Mouse (Mus musculus) MEL (cell line): Measurements from ENCODE around the gene Ncf1. TPM values are rescaled to one million over a fixed set of nuclear protein-coding genes. Genes with fewer than 3 reads are reported as not detected.

Experiments
- DNase-seq: peaks from one replicate; pipeline ENCODE4 v3.0.0; 2011; ENCODE audit warnings: low read depth, low spot score
- H3K27ac ChIP-seq: 2 replicates; pipeline ENCODE4 v1.5.1; 2012; ENCODE audit warnings: low read depth, mild to moderate bottlenecking, control low read depth, low read length, moderate library complexity; ENCODE audit not compliant: control insufficient read depth
- H3K27me3 ChIP-seq, 2 experiments: fragments of 150-350 bp in 1 of 2; sonication (generic) in 1 of 2; 2 replicates each; pipeline ENCODE4 v1.6.1; 2012; ENCODE audit warnings: low read length in 2 of 2, mild to moderate bottlenecking in 2 of 2, improper control_type of control experiment in 1 of 2, moderate library complexity in 1 of 2; ENCODE audit not compliant: insufficient read depth in 2 of 2, control insufficient read depth in 1 of 2
- H3K36me3 ChIP-seq, 2 experiments: 2 replicates each; pipeline ENCODE4 v1.6.1; 2012 to 2014; ENCODE audit warnings: low read length in 2 of 2, improper control_type of control experiment in 1 of 2, inconsistent platforms in 1 of 2, mild to moderate bottlenecking in 1 of 2; ENCODE audit not compliant: insufficient read depth in 2 of 2, control insufficient read depth in 1 of 2
- H3K4me1 ChIP-seq, 2 experiments: fragments of 150-350 bp in 1 of 2; sonication (generic) in 1 of 2; 2 replicates each; pipeline ENCODE4 v1.6.1; 2012; ENCODE audit warnings: low read length in 2 of 2, improper control_type of control experiment in 1 of 2, mild to moderate bottlenecking in 1 of 2; ENCODE audit not compliant: insufficient read depth in 2 of 2, control insufficient read depth in 1 of 2
- H3K4me3 ChIP-seq, 2 experiments: fragments of 150-350 bp in 1 of 2; sonication (generic) in 1 of 2; 2 replicates each; pipeline ENCODE4 v1.5.1; 2012; ENCODE audit warnings: low read depth in 2 of 2, low read length in 2 of 2, mild to moderate bottlenecking in 2 of 2, moderate library complexity in 2 of 2, control low read depth in 1 of 2, improper control_type of control experiment in 1 of 2; ENCODE audit not compliant: control insufficient read depth in 1 of 2, insufficient read depth in 1 of 2
- H3K79me2 ChIP-seq: 2 replicates; pipeline ENCODE4 v1.6.1; 2012; ENCODE audit warnings: mild to moderate bottlenecking, low read length, moderate library complexity; ENCODE audit not compliant: control insufficient read depth, poor library complexity, insufficient read depth
- H3K9ac ChIP-seq: 2 replicates; pipeline ENCODE4 v1.6.1; 2012; ENCODE audit warnings: low read depth, mild to moderate bottlenecking, control low read depth, low read length, moderate library complexity; ENCODE audit not compliant: control insufficient read depth, poor library complexity, severe bottlenecking
- H3K9me3 ChIP-seq: fragments of 150-350 bp; sonication (generic); replicated peaks from 2 replicates; pipeline ENCODE4 v1.6.1; 2012; ENCODE audit warnings: mild to moderate bottlenecking, low read length, improper control_type of control experiment, moderate library complexity; ENCODE audit not compliant: insufficient read depth
- BHLHE40 ChIP-seq: IDR thresholded peaks from 2 replicates; pipeline ENCODE4 v1.6.1; 2012; ENCODE audit warnings: low read depth, mild to moderate bottlenecking, inconsistent platforms, low read length, improper control_type of control experiment, borderline replicate concordance
- CTCF ChIP-seq, 3 experiments: IDR thresholded peaks in 2 of 3; conservative IDR thresholded peaks in 1 of 3; 2 replicates each; pipeline ENCODE4 v1.5.1; 2011 to 2012; ENCODE audit warnings: low read length in 3 of 3, low read depth in 2 of 3, mild to moderate bottlenecking in 2 of 3, improper control_type of control experiment in 1 of 3, inconsistent platforms in 1 of 3, mixed read lengths in 1 of 3, moderate library complexity in 1 of 3; ENCODE audit not compliant: control insufficient read depth in 1 of 3, insufficient read depth in 1 of 3, poor library complexity in 1 of 3, severe bottlenecking in 1 of 3
- ELF1 ChIP-seq: IDR thresholded peaks from 2 replicates; pipeline ENCODE4 v1.6.1; 2014; ENCODE audit warnings: low read depth, mild to moderate bottlenecking, inconsistent platforms, low read length, improper control_type of control experiment, moderate library complexity
- EP300 ChIP-seq, 2 experiments: IDR thresholded peaks; 2 replicates each; pipeline ENCODE4 v1.6.1; 2011; ENCODE audit warnings: improper control_type of control experiment in 2 of 2, low read length in 2 of 2, low read depth in 1 of 2, mild to moderate bottlenecking in 1 of 2
- GABPA ChIP-seq: IDR thresholded peaks from 2 replicates; pipeline ENCODE4 v1.6.1; 2012; ENCODE audit warnings: low read depth, mild to moderate bottlenecking, inconsistent platforms, low read length, improper control_type of control experiment, moderate library complexity
- GATA1 ChIP-seq: IDR thresholded peaks from 2 replicates; pipeline ENCODE4 v1.6.1; 2011; ENCODE audit warnings: low read depth, low read length, improper control_type of control experiment
- HCFC1 ChIP-seq: IDR thresholded peaks from 2 replicates; pipeline ENCODE4 v1.6.1; 2012; ENCODE audit warnings: low read depth, mild to moderate bottlenecking, inconsistent platforms, low read length, improper control_type of control experiment, moderate library complexity
- KAT2A ChIP-seq: conservative IDR thresholded peaks from 2 replicates; pipeline ENCODE4 v1.6.1; 2012; ENCODE audit warnings: low read depth, low read length, improper control_type of control experiment, inconsistent platforms
- MAFK ChIP-seq: IDR thresholded peaks from 2 replicates; pipeline ENCODE4 v1.6.1; 2011; ENCODE audit warnings: low read depth, mild to moderate bottlenecking, low read length, improper control_type of control experiment, borderline replicate concordance
- MAX ChIP-seq: IDR thresholded peaks from 2 replicates; pipeline ENCODE4 v1.6.1; 2011; ENCODE audit warnings: low read length, improper control_type of control experiment
- MAZ ChIP-seq: IDR thresholded peaks from 2 replicates; pipeline ENCODE4 v1.6.1; 2012; ENCODE audit warnings: low read depth, mild to moderate bottlenecking, inconsistent platforms, low read length, improper control_type of control experiment
- MYC ChIP-seq: IDR thresholded peaks from 2 replicates; pipeline ENCODE4 v1.6.1; 2011; ENCODE audit warnings: low read depth, mild to moderate bottlenecking, low read length, improper control_type of control experiment, moderate library complexity
- NRF1 ChIP-seq: IDR thresholded peaks from 2 replicates; pipeline ENCODE4 v1.6.1; 2014; ENCODE audit warnings: low read depth, mild to moderate bottlenecking, inconsistent platforms, low read length, improper control_type of control experiment, moderate library complexity; ENCODE audit not compliant: poor library complexity, insufficient read depth, severe bottlenecking
- POLR2A ChIP-seq, 2 experiments: IDR thresholded peaks; 2 replicates each; pipeline ENCODE4 v1.6.1; 2011 to 2012; ENCODE audit warnings: low read length in 2 of 2, mild to moderate bottlenecking in 2 of 2, control low read depth in 1 of 2, improper control_type of control experiment in 1 of 2, low read depth in 1 of 2, moderate library complexity in 1 of 2; ENCODE audit not compliant: control insufficient read depth in 1 of 2, insufficient read depth in 1 of 2, poor library complexity in 1 of 2
- POLR2AphosphoS5 ChIP-seq: IDR thresholded peaks from 2 replicates; pipeline ENCODE4 v1.6.1; 2012; ENCODE audit warnings: low read depth, borderline replicate concordance, mild to moderate bottlenecking, inconsistent platforms, low read length, moderate library complexity, mixed read lengths
- RCOR1 ChIP-seq: IDR thresholded peaks from 2 replicates; pipeline ENCODE4 v1.6.1; 2012; ENCODE audit warnings: low read depth, mild to moderate bottlenecking, inconsistent platforms, low read length, improper control_type of control experiment
- SIN3A ChIP-seq: IDR thresholded peaks from 2 replicates; pipeline ENCODE4 v1.6.1; 2012; ENCODE audit warnings: low read length, improper control_type of control experiment, inconsistent platforms
- SMC3 ChIP-seq: IDR thresholded peaks from 2 replicates; pipeline ENCODE4 v1.6.1; 2011; ENCODE audit warnings: low read depth, low read length, improper control_type of control experiment
- TAL1 ChIP-seq: IDR thresholded peaks from 2 replicates; pipeline ENCODE4 v1.6.1; 2012; ENCODE audit warnings: mild to moderate bottlenecking, inconsistent platforms, low read length, moderate library complexity, mixed read lengths
- UBTF ChIP-seq: IDR thresholded peaks from 2 replicates; pipeline ENCODE4 v1.6.1; 2012; ENCODE audit warnings: low read depth, mild to moderate bottlenecking, inconsistent platforms, low read length, improper control_type of control experiment, moderate library complexity, borderline replicate concordance; ENCODE audit not compliant: insufficient read depth
- USF1 ChIP-seq: IDR thresholded peaks from 2 replicates; pipeline ENCODE4 v1.6.1; 2014; ENCODE audit warnings: low read depth, mild to moderate bottlenecking, inconsistent platforms, low read length, improper control_type of control experiment, moderate library complexity
- ZC3H11A ChIP-seq: IDR thresholded peaks from 2 replicates; pipeline ENCODE4 v1.6.1; 2012; ENCODE audit warnings: low read depth, mild to moderate bottlenecking, inconsistent platforms, low read length, improper control_type of control experiment
- ZKSCAN1 ChIP-seq: IDR thresholded peaks from 2 replicates; pipeline ENCODE4 v1.6.1; 2012; ENCODE audit warnings: low read depth, mild to moderate bottlenecking, inconsistent platforms, low read length, improper control_type of control experiment, moderate library complexity
- ZMIZ1 ChIP-seq: IDR thresholded peaks from 2 replicates; pipeline ENCODE4 v1.6.1; 2012; ENCODE audit warnings: low read depth, mild to moderate bottlenecking, inconsistent platforms, low read length, improper control_type of control experiment, moderate library complexity
- polyA plus RNA-seq, 2 experiments: library from polyadenylated mRNA; stranded (reverse) in 1 of 2; unstranded in 1 of 2; fragments of >175 nt in 1 of 2; fragments of >200 nt in 1 of 2; gene quantifications; 2 replicates each; pipeline versions ENCODE4 v1.2.1 to v1.2.4; 2012; ENCODE audit warnings: low replicate concordance in 2 of 2, low read depth in 1 of 2; ENCODE audit not compliant: insufficient read length in 2 of 2, insufficient read depth in 1 of 2, missing spikeins in 1 of 2
- total RNA-seq: library from RNA; depleted of rRNA; stranded (reverse); fragments of 300-350 nt; gene quantifications from 2 replicates; pipeline ENCODE4 v1.2.3, GENCODE M21; 2012

Gene Ncf1
- total and polyA plus RNA-seq, 3 experiments = 0.58 to 3.3 TPM; not detected in 1

GRCm38 (mm10) chr5:134248608-134249244, 19.3 kb upstream of the Ncf1 start:
- Histone ChIP-seq H3K27ac (no peak overlapping the region), H3K36me3 (peaks cover 0 to 22% of the 10 kb centered on the region in 2 experiments; a peak in 2 of 4 replicates), H3K9ac (no peak overlapping the region), H3K27me3 (no peaks in the 10 kb centered on the region), H3K4me3 (no peak overlapping the region)
- no peak for DNase-seq
- TF ChIP-seq USF1 (no peak), ZC3H11A (no peak), HCFC1 (no peak), POLR2AphosphoS5 (no peak), NRF1 (no peak), TAL1 (no peak), ZMIZ1 (no peak), RCOR1 (no peak), ZKSCAN1 (no peak), MAX (no peak), BHLHE40 (no peak), MAFK (no peak), GABPA (no peak), SIN3A (no peak), CTCF (IDR thresholded peaks at IDR 0.05 in 2 of 3, conservative IDR thresholded peaks at IDR 0.05 in 1 of 3; ENCODE audit: control insufficient read depth in 1 of 3, insufficient read depth in 1 of 3, low read depth in 2 of 3, low read length in 3 of 3, poor library complexity in 1 of 3, severe bottlenecking in 1 of 3) (no peak), SMC3 (no peak), GATA1 (no peak), ELF1 (no peak)
- TF ChIP-seq, all 39 proteins: peak for 0
- Histone ChIP-seq H3K79me2 (no peaks in the 10 kb centered on the region), H3K9me3 (no peaks in the 10 kb centered on the region), H3K4me1 (no peaks in the 10 kb centered on the region)

GRCm38 (mm10) chr5:134246146-134246545, 16.7 kb upstream of the Ncf1 start:
- H3K4me3 ChIP-seq = no peak overlapping the region
- no peaks in the 10 kb centered on the region for H3K79me2 ChIP-seq
- DNase-seq = no peak
- H3K36me3 ChIP-seq = peaks cover 0 to 20% of the 10 kb centered on the region in 2 experiments; a peak in 2 of 4 replicates
- no peaks in the 10 kb centered on the region for H3K27me3 ChIP-seq
- no peak overlapping the region for H3K27ac ChIP-seq
- no peaks in the 10 kb centered on the region for H3K4me1 ChIP-seq
- TF ChIP-seq GABPA (no peak), KAT2A (no peak), EP300 (IDR thresholded peaks at IDR 0.05; ENCODE audit: low read depth in 1 of 2, low read length in 2 of 2) (no peak), ZMIZ1 (no peak), MAX (no peak), UBTF (no peak), CTCF (IDR thresholded peaks at IDR 0.05 in 2 of 3, conservative IDR thresholded peaks at IDR 0.05 in 1 of 3; ENCODE audit: control insufficient read depth in 1 of 3, insufficient read depth in 1 of 3, low read depth in 2 of 3, low read length in 3 of 3, poor library complexity in 1 of 3, severe bottlenecking in 1 of 3) (no peak), POLR2A (IDR thresholded peaks at IDR 0.05; ENCODE audit: control insufficient read depth in 1 of 2, insufficient read depth in 1 of 2, low read depth in 1 of 2, low read length in 2 of 2, poor library complexity in 1 of 2) (no peak), MYC (no peak), MAZ (no peak)
- TF ChIP-seq, all 39 proteins: peak for 0
- no peaks in the 10 kb centered on the region for H3K9me3 ChIP-seq
- no peak overlapping the region for H3K9ac ChIP-seq
